Mouse (Mus musculus): ENCODE data around the gene Gabra4. TPM values are rescaled to one million over a fixed set of nuclear protein-coding genes. Genes with fewer than 3 reads are reported as not detected.
"Not testable (repeated sequence)": the region's sequence is repeated elsewhere in the genome, so short reads cannot be mapped to it uniquely, and the experiment has no call there.

Gabra4 gene
- polyA plus RNA-seq, 1 experiment from 2014 or later, result 11.3 TPM

DNA sequence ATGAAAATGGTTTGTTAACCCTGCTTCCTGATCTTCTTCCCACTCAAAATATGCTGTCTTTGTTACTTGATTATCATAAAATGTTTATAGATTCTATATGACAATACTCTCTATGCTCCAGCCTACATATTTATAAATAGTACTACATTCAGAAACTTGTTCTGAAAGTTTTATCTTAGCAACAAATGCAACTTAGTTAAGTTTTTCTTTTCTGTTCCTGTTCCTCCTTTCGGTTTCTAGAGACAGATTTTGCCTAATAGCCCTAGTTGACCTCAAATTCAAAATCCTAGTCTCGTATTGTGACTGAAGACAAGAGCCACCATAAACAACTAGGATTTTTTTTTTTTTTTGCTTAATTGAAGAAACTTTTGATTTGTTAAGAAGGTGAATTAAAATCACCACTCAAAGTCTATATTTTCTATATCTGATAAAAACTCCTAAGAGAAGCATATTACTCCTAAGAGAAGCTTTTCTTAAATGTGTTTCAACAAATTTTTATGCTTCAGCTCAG lies 64.3 kb downstream of the Gabra4 start:
- DNase-seq (no peak), ATAC-seq (ENCODE audit: low FRiP score, low TSS enrichment) (no peak)
- H3K4me1 ChIP-seq (ENCODE audit: control insufficient read depth, insufficient read depth, low read length), result no peaks in the 10 kb centered on the region
- no peak overlapping the region for H3K27ac ChIP-seq (replicated peaks; ENCODE audit: low read depth, low read length)
- no peaks in the 10 kb centered on the region for H3K27me3 ChIP-seq (ENCODE audit: control insufficient read depth, insufficient read depth, low read length)
- no peaks in the 10 kb centered on the region for H3K9me3 ChIP-seq (ENCODE audit: control insufficient read depth, low read length)
- no peak overlapping the region for H3K9ac ChIP-seq (replicated peaks; ENCODE audit: low read length)
- WGBS, result 86% methylated on average over 2 of the region's 2 CpGs
- H3K4me3 ChIP-seq (replicated peaks; ENCODE audit: low read depth, low read length), result no peak overlapping the region
- H3K36me3 ChIP-seq (ENCODE audit: control insufficient read depth, insufficient read depth, low read length), result no peaks in the 10 kb centered on the region
- no peak overlapping the region for H3K4me2 ChIP-seq (ENCODE audit: low read length)

GRCm38 (mm10) chr5:71571646-71572237 lies 86.4 kb downstream of the Gabra4 start:
- no peak overlapping the region for H3K4me2 ChIP-seq (ENCODE audit: low read length)
- H3K36me3 ChIP-seq (ENCODE audit: control insufficient read depth, insufficient read depth, low read length), result no peaks in the 10 kb centered on the region
- no peaks in the 10 kb centered on the region for H3K9me3 ChIP-seq (ENCODE audit: control insufficient read depth, low read length)
- H3K4me1 ChIP-seq (ENCODE audit: control insufficient read depth, insufficient read depth, low read length), result no peaks in the 10 kb centered on the region
- no peaks in the 10 kb centered on the region for H3K27me3 ChIP-seq (ENCODE audit: control insufficient read depth, insufficient read depth, low read length)
- DNase-seq (no peak), ATAC-seq (ENCODE audit: low FRiP score, low TSS enrichment) (no peak)
- 85% methylated on average over 9 of the region's 9 CpGs for WGBS
- H3K27ac ChIP-seq (replicated peaks; ENCODE audit: low read depth, low read length), result no peak overlapping the region
- no peak overlapping the region for H3K9ac ChIP-seq (replicated peaks; ENCODE audit: low read length)
- H3K4me3 ChIP-seq (replicated peaks; ENCODE audit: low read depth, low read length), result no peak overlapping the region

DNA sequence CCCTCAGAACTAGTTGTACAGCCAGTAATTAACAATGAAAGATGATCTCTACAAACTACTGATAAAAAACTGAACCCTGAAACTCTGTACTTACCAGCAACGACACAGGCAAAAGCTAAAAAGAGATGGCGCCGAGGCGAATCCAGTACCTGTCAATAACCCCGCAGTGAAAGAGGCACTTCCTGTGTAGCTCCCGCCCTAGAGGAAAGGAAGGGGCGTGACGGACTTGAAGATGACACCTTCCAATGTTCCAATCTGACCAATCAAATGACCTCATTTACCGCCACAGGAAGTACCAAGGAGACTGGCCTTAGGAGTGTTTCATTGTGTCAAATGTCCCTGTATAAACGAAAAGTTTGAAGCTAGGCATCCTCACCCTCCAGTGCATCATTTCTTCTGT lies 110.0 kb downstream of the Gabra4 start, which contains the start of gene Cox7b2:
Gene Cox7b2, minus strand, starts transcription at position 127 of the 400 bp plus-strand sequence.
- H3K4me2 ChIP-seq (ENCODE audit: low read length), result no peak within 1 kb of the TSS
- H3K4me1 ChIP-seq (ENCODE audit: control insufficient read depth, insufficient read depth, low read length), result no peaks in the 10 kb centered on the region
- no peak within 1 kb of the TSS for H3K9ac ChIP-seq (replicated peaks; ENCODE audit: low read length)
- ATAC-seq (ENCODE audit: low FRiP score, low TSS enrichment) (no peak), DNase-seq (no peak)
- H3K4me3 ChIP-seq (replicated peaks; ENCODE audit: low read depth, low read length), result no peak within 1 kb of the TSS
- H3K9me3 ChIP-seq (ENCODE audit: control insufficient read depth, low read length), result peaks cover 4% of the 10 kb centered on the region
- no peaks in the 10 kb centered on the region for H3K27me3 ChIP-seq (ENCODE audit: control insufficient read depth, insufficient read depth, low read length)
- no peak within 1 kb of the TSS for H3K27ac ChIP-seq (replicated peaks; ENCODE audit: low read depth, low read length)
- 92% methylated on average over 10 of the region's 10 CpGs for WGBS
- no peaks in the 10 kb centered on the region for H3K36me3 ChIP-seq (ENCODE audit: control insufficient read depth, insufficient read depth, low read length)

- Histone ChIP-seq H3K4me2 (ENCODE audit: low read length) (no peak overlapping the region), H3K36me3 (ENCODE audit: control insufficient read depth, insufficient read depth, low read length) (no peaks in the 10 kb centered on the region), H3K9me3 (ENCODE audit: control insufficient read depth, low read length) (peaks cover 4% of the 10 kb centered on the region), H3K9ac (replicated peaks; ENCODE audit: low read length) (no peak overlapping the region), H3K4me3 (replicated peaks; ENCODE audit: low read depth, low read length) (no peak overlapping the region), H3K27ac (replicated peaks; ENCODE audit: low read depth, low read length) (no peak overlapping the region), H3K27me3 (ENCODE audit: control insufficient read depth, insufficient read depth, low read length) (no peaks in the 10 kb centered on the region), H3K4me1 (ENCODE audit: control insufficient read depth, insufficient read depth, low read length) (no peaks in the 10 kb centered on the region)
- DNase-seq (peak; percentile 14), ATAC-seq (ENCODE audit: low FRiP score, low TSS enrichment) (no peak)
Measured at GRCm38 (mm10) chr5:71545554-71545953, 112.6 kb downstream of the Gabra4 start.

GRCm38 (mm10) chr5:71525486-71525885 lies 132.6 kb downstream of the Gabra4 start:
- not testable (repeated sequence) for H3K9me3 ChIP-seq (ENCODE audit: control insufficient read depth, low read length); H3K4me2 ChIP-seq (ENCODE audit: low read length); DNase-seq; H3K36me3 ChIP-seq (ENCODE audit: control insufficient read depth, insufficient read depth, low read length); H3K27ac ChIP-seq (replicated peaks; ENCODE audit: low read depth, low read length); H3K4me1 ChIP-seq (ENCODE audit: control insufficient read depth, insufficient read depth, low read length); H3K27me3 ChIP-seq (ENCODE audit: control insufficient read depth, insufficient read depth, low read length); ATAC-seq (ENCODE audit: low FRiP score, low TSS enrichment); H3K4me3 ChIP-seq (replicated peaks; ENCODE audit: low read depth, low read length); H3K9ac ChIP-seq (replicated peaks; ENCODE audit: low read length)
- 85% methylated on average over 9 of the region's 15 CpGs for WGBS

Other genes with a start within 250 kb of the Gabra4 start
- gene Cox7b2, start 110.1 kb downstream of the Gabra4 start, polyA plus RNA-seq (2014; fragmentation: Nextera tagmentation; extraction: Ambion mirVana), result 0.46 and 0.58 TPM in 2 replicates
- gene Gabrb1, start 195 bp downstream of the Gabra4 start, polyA plus RNA-seq (2014; fragmentation: Nextera tagmentation; extraction: Ambion mirVana), result 18.8 and 23.4 TPM in 2 replicates